Comparison of ENCODE assay signal across 10 mouse cellular contexts in the genomic region with DNA sequence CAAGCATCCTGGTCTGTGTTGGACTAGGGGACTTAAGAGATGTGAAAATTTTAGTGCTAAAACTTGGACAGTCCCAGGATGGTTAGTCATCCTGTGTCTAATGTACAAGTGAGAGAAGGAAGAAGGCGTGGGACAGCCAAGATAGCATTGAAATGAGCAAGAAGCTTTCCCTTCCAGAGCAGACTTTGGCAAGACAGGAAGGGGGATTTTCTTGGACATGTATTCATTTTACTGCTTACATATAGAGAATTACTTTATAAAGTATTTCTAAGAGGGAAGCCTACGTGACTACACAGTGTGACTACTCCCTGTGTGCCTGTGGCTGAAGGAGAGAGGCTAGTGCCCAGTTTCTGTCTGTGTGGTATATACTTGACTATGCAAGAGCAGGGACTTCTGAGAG.
DNase-seq lines count a peak whose midpoint lies in the region; ATAC-seq and TF ChIP-seq lines count a peak whose summit lies in the region.
"Had no signal": no experiment of that assay in that cellular context is flagged by ENCODE, and none has a peak within 500 bp of the region (broad histone marks: within the 10 kb centered on the region; RNA-seq: fewer than 3 reads in every experiment).

No protein-coding gene starts in this region.

- intact Hi-C loops in left cerebral cortex, adult 2 months (cut with DNase I), result loop anchor here (2.0 to 5.0 kb wide), 3 partner anchors 34 to 64 kb away; no protein-coding TSS in a partner anchor
- intact Hi-C loops in left cerebral cortex, postnatal 14 days (cut with DNase I), result no loop called here

- peaks cover 61% of the 10 kb centered on the region for H3K36me3 ChIP-seq in embryonic facial prominence, embryonic 10.5 days (replicated peaks)
- H3K36me3 ChIP-seq in heart, embryonic 14.5 days (ENCODE audit: control insufficient read depth, insufficient read depth, low read length), result peaks cover 22% of the 10 kb centered on the region; the same call in 1 of the 2 replicates
- H3K36me3 ChIP-seq in liver, embryonic 15.5 days (replicated peaks), result no peaks in the 10 kb centered on the region; the same call in 1 of the 2 replicates

- H3K4me2 ChIP-seq in heart, embryonic 14.5 days (ENCODE audit: low read length), result peak overlapping the region; percentile 9; the same call in 1 of the 2 replicates
- no peak overlapping the region for H3K4me2 ChIP-seq in liver, embryonic 15.5 days
- H3K4me2 ChIP-seq: forebrain, embryonic 15.5 days had no signal

- 87% methylated on average over 2 of the region's 2 CpGs for WGBS in embryonic facial prominence, embryonic 10.5 days
- WGBS in heart, embryonic 14.5 days, result 54% methylated on average over 2 of the region's 2 CpGs
- WGBS in liver, embryonic 15.5 days (ENCODE audit: insufficient replicate concordance), result 63% methylated on average over 2 of the region's 2 CpGs

- H3K9me3 ChIP-seq in embryonic facial prominence, embryonic 10.5 days, result no peaks in the 10 kb centered on the region
- no peaks in the 10 kb centered on the region for H3K9me3 ChIP-seq in heart, embryonic 14.5 days (ENCODE audit: control insufficient read depth, low read length)
- H3K9me3 ChIP-seq in liver, embryonic 15.5 days (replicated peaks), result no peaks in the 10 kb centered on the region
- H3K9me3 ChIP-seq: forebrain, embryonic 15.5 days had no signal

- DNase-seq in left cerebral cortex, adult 2 months (ENCODE audit: extremely low spot score in 1 of 2, low spot score in 2 of 2), result no peak
- DNase-seq in left cerebral cortex, postnatal 14 days (ENCODE audit: low spot score in 2 of 2), result no peak
- DNase-seq in embryonic facial prominence, embryonic 10.5 days (ENCODE audit: low spot score), result no peak
- no peak for DNase-seq in adrenal gland, adult 8-10 months
- no peak for DNase-seq in layer of hippocampus, adult 9-11 months
- no peak for DNase-seq in ovary, postnatal 36 days (ENCODE audit: low spot score)
- DNase-seq: lung, adult 2 months had no signal

- H3K27ac ChIP-seq in left cerebral cortex, adult 2 months, result peak overlapping the region; percentile 64; the same call in 1 of the 2 replicates
- H3K27ac ChIP-seq in embryonic facial prominence, embryonic 10.5 days (replicated peaks), result peak overlapping the region; percentile 65; the same call in 1 of the 2 replicates
- peak overlapping the region; percentile 76 to 90 for H3K27ac ChIP-seq in heart, embryonic 14.5 days (replicated peaks in 1 of 2; ENCODE audit: control insufficient read depth in 1 of 2, insufficient read depth in 1 of 2, low read depth in 2 of 2, low read length in 2 of 2)
- H3K27ac ChIP-seq in liver, embryonic 15.5 days (replicated peaks), result 0 out of 2 replicates have a peak overlapping the region, but pooled peaks have one; percentile 7

- no peak overlapping the region for H3K4me3 ChIP-seq in left cerebral cortex, adult 2 months
- H3K4me3 ChIP-seq in embryonic facial prominence, embryonic 10.5 days, result no peak overlapping the region
- H3K4me3 ChIP-seq in heart, embryonic 14.5 days (ENCODE audit: control insufficient read depth in 1 of 2, insufficient read depth in 1 of 2, low read depth in 1 of 2, low read length in 2 of 2), result no peak overlapping the region
- no peak overlapping the region for H3K4me3 ChIP-seq in liver, embryonic 15.5 days (replicated peaks)
- H3K4me3 ChIP-seq: forebrain, embryonic 15.5 days had no signal

- peak overlapping the region; percentile 57; the same call in 1 of the 2 replicates for H3K9ac ChIP-seq in heart, embryonic 14.5 days (ENCODE audit: low read length)
- H3K9ac ChIP-seq in liver, embryonic 15.5 days, result no peak overlapping the region
- H3K9ac ChIP-seq: forebrain, embryonic 15.5 days had no signal

- no peak for ATAC-seq in heart, embryonic 14.5 days (ENCODE audit: insufficient number of reproducible peaks, insufficient read depth, low FRiP score, low read depth)
- ATAC-seq in liver, embryonic 15.5 days (ENCODE audit: insufficient read depth), result no peak
- ATAC-seq: forebrain, embryonic 15.5 days had no signal

- no peak for TF ChIP-seq CTCF in left cerebral cortex, adult 2 months (IDR thresholded peaks at IDR 0.05)

- H3K4me1 ChIP-seq in embryonic facial prominence, embryonic 10.5 days, result peaks cover 64% of the 10 kb centered on the region
- peaks cover 16 to 54% of the 10 kb centered on the region in 2 experiments for H3K4me1 ChIP-seq in heart, embryonic 14.5 days (ENCODE audit: control insufficient read depth in 2 of 2, insufficient read depth in 2 of 2, low read length in 2 of 2)
- H3K4me1 ChIP-seq in liver, embryonic 15.5 days (replicated peaks), result peaks cover 14% of the 10 kb centered on the region

- H3K27me3 ChIP-seq in embryonic facial prominence, embryonic 10.5 days (replicated peaks; ENCODE audit: low read depth, poor library complexity, severe bottlenecking), result no peaks in the 10 kb centered on the region
- H3K27me3 ChIP-seq in heart, embryonic 14.5 days (ENCODE audit: control insufficient read depth, insufficient read depth, low read length), result no peaks in the 10 kb centered on the region
- H3K27me3 ChIP-seq in liver, embryonic 15.5 days, result no peaks in the 10 kb centered on the region
- H3K27me3 ChIP-seq: forebrain, embryonic 15.5 days had no signal

Comparison
In these comparisons a context has a peak if more than half of its experiments do, and no peak if none do; other contexts are left out.
1. H3K27ac ChIP-seq: peak in every context shown above with its lines; median percentile 83 in heart, embryonic 14.5 days; 65 in embryonic facial prominence, embryonic 10.5 days; 64 in left cerebral cortex, adult 2 months; 7 in liver, embryonic 15.5 days.